Mouse (Mus musculus): ENCODE data around the gene Def8. TPM values are rescaled to one million over a fixed set of nuclear protein-coding genes. Genes with fewer than 3 reads are reported as not detected.

Gene Def8
- total RNA-seq, 2 experiments from 2014 or later, result 22.9 to 24.4 TPM

GRCm38 (mm10) chr8:123477737-123478258 lies 54.5 kb downstream of the Def8 start, which contains the start of gene Afg3l1:
Gene Afg3l1, plus strand, starts transcription at chr8:123477903.
- peak; percentile 94 to 96 for DNase-seq (ENCODE audit: low spot score in 2 of 2)

GRCm38 (mm10) chr8:123478456-123479218 lies 55.3 kb downstream of the Def8 start:
- DNase-seq (ENCODE audit: low spot score in 2 of 2), result peak in 1 of 2 experiments; percentile 9

- no peak for DNase-seq (ENCODE audit: low spot score in 2 of 2)
These were observed 59.3 kb downstream of the Def8 start for GRCm38 (mm10) chr8:123482627-123483026.

DNA sequence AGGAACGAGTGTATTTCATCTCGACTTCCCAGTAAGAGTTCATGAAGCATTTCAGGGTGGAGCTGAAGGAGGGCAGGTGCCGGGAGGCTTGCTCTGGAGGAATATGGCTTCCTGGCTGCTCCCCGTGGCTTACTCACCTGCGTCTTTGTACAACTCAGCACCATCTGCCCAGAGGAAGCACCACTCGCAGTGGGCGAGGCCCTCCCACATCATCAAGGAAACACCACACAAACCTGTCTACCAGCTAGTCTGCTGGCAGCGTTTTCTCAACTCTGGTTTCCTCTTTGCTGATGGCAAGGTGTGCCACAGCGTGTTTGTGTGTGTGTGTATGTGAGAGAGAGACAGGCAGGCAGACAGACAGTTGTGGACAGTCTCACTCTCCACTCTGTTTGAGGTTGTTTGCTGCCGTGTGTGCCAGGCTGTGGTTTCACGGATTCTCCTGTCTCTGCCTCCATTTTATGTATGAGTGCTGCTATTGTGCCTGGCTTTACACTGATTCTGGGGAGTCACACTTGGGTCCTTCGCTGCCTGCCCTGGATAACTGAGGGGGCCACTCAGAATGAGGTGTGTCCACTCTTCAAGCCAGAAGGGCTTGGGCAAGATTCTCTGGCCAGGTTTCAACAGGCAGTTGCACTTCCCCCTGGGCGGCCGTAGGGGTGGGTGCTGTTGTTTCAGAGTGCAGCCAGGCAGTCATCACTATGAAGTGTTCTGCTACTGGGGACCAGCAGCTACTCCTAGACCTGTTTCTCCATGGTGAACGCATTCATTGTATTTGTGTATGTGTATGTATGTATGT lies 68.2 kb downstream of the Def8 start:
- no peak for DNase-seq (ENCODE audit: low spot score in 2 of 2)

- no peak for DNase-seq (ENCODE audit: low spot score in 2 of 2)
These were observed 69.6 kb downstream of the Def8 start for GRCm38 (mm10) chr8:123492898-123493297.

DNA sequence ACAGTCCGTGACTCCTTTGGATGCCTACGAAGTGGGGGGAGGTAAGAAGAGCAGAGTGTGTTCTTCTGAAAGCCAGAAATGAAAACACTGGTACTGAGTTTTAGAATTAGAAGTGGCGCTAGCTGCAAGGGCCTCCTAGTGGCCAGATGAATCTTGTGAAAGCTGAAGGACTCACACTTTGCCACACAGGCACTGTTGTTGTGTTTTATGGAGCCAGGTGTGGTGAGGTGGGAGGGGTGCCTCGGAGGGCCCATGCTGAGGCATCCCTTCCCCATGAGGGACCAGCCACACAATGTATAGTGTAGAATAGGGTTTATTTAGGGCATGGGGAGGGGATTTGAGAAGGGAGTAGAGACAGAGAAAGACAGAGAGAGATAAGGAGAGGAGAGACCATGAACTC lies 74.4 kb downstream of the Def8 start:
- DNase-seq (ENCODE audit: low spot score in 2 of 2), result no peak

DNA sequence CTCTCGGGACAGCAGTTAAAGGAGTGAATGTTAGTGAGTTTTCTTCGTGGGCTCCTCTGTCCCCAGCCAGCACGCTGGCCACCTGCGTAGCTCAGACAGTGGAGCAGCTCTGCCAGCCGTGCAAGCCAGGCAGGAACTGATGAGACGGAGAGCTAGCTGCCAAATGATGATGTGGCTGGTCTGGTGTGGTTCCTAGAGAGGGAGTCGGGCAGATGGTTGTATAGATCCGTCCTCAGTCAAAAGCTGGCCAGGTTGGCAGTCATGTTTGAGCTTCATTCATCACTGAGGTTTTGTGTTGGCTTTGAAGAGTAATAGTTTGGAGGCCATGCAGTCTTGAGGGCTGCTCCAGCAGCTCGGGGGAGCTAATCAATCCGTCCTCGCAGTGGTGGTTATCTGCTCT lies 75.6 kb downstream of the Def8 start:
- no peak for DNase-seq (ENCODE audit: low spot score in 2 of 2)

DNA sequence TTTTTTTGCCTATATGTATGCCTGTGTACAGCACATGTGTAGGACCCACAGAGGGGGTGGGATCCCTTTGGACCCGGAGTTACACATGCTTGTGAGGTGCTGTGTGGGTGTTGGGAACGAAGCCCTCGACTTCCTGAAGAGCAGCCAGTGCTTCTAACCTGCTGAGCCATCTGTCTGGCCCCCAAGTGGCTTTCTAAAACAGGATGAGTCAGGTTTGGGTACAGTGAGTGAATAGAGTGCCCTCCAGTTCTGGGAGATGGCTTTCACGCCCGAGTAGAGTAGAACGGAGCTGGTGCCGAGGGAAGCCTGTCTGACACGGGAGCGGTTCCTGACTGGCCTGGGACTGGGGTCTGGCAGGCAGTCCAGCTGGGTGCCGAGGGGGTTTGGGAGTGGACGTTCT lies 76.2 kb downstream of the Def8 start:
- DNase-seq (ENCODE audit: low spot score in 2 of 2), result no peak

DNA sequence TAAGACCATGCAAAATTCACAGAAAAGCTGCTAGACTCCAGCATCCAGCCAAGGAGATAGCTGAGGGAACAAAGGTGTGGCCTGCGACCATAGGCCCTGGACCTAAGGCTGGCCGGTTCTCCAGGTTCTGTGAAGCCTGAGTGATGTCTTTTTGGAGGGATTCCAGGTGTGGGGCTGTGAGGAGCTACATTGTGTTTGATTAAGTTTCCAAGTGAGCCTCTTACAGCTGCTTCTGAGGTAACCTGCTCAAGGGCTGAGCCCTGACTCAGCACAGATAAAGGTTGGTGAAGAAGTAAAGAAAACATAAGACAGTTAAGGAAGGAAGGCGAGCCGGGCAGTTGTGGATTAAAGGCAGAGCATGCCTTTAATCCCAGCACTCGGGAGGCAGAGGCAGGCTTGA lies 78.9 kb downstream of the Def8 start:
- no peak for DNase-seq (ENCODE audit: low spot score in 2 of 2)

DNA sequence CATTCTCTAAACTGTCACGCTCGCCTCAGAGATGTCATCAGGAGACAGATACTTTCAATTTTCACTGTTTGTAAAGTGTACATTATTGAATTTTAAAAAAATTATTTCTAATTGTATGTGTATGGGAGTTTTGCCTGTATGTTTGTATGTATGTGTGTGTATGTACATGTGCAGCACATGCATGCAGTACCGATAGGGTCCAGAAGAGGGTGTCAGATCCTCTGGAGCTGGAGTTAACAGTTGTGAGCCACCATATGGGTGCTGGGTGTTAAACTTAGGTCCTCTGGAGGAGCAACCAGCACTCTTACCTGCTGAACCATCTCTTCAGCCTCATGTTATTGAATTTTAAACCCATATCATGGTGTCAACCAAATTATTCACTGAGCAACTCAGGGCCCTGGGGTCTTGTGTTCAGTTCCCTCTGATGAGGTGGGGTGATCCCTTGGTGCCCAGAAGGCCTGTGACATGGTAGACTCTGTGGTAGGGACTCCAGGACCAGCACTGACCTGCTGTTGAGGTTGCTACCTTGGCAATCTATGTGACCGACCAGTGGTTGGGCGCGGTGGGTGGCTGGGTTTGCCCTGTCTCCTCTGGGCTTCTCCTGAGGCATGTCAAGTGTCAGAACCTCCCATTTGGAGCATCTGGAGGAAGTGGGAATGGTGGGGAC lies 80.6 kb downstream of the Def8 start:
- DNase-seq (ENCODE audit: low spot score in 2 of 2), result no peak

GRCm38 (mm10) chr8:123504591-123505195 lies 81.4 kb downstream of the Def8 start:
- no peak for DNase-seq (ENCODE audit: low spot score in 2 of 2)

DNA sequence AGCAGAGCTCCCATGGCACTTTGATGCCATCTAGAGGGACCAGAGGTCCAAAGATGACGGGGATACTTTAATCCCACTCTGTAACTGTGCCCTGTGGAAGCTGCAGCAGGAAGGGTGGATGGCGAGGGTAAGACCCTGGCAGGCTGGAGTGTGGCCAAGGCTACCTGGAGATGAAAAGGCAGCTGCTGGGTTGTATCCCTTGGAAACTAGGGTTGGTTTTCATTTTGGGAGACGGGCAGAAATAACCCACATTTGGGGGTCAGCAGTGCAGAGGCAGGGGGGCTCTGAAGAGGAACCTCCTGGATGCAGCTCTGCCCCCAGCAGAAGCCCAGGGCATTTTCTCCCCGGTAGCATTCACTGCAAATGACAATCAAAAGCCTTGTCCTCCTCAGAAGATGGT lies 81.9 kb downstream of the Def8 start:
- DNase-seq (ENCODE audit: low spot score in 2 of 2), result no peak

DNA sequence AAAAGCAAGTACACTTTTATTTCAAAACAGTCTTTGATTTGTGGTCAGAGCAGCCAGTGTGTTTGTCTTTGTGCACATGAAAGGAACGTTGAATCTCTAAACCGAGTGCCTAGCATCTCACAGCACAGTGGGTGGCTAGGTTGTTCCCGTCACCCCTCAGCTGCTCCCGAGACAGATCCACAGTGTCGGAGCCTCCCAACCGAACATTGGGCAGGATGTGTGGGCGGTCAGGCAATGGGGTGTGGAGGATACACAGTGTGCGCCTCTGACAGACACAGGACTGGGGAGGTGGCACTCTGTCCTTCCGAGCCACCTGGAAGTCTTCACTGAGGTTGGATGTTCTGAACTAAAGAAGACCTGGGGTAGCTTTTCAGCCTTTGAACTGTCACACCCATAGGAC lies 82.4 kb downstream of the Def8 start:
- DNase-seq (ENCODE audit: low spot score in 2 of 2), result no peak

GRCm38 (mm10) chr8:123507153-123507552 lies 83.8 kb downstream of the Def8 start:
- no peak for DNase-seq (ENCODE audit: low spot score in 2 of 2)

DNA sequence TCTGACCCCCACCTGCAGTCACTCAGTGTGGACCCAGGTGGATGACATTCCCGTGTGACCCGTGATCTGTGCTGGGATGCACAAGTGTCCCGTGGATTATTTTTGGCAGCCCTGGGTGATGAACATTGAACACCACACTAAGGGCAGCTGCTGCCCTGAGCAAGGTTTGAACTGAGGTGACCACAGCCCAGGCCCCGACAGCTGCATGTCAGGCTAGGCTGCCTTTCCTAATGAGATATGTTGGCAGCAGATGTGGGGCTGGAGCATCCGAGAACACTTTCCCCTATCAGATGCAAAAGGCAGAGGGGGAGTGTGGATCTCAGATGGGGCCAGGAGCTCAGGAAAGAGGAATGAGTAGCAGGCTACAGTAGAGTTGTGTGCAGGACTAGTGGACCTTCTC lies 87.5 kb downstream of the Def8 start:
- DNase-seq (ENCODE audit: low spot score in 2 of 2), result no peak

Other genes with a start within 250 kb of the Def8 start
- 10 to 100 TPM; 45.0 to 48.5 TPM for gene Dpep1, start 237.3 kb upstream of the Def8 start, total RNA-seq (2021)
- 10 to 100 TPM; 79.3 to 86.2 TPM for gene Chmp1a, start 210.8 kb upstream of the Def8 start, total RNA-seq (2021)
- 1 to 10 TPM; 3.4 to 3.6 TPM for gene Spata33, start 210.7 kb upstream of the Def8 start, total RNA-seq (2021)
- 10 to 100 TPM; 49.6 to 62.2 TPM for gene Cdk10, start 198.7 kb upstream of the Def8 start, total RNA-seq (2021)
- gene Spata2l, start 187.3 kb upstream of the Def8 start, total RNA-seq (2021), result 10 to 100 TPM; 10.5 to 14.2 TPM
- gene Zfp276, start 169.3 kb upstream of the Def8 start, total RNA-seq (2021), result 10 to 100 TPM; 21.6 to 23.5 TPM
- gene Vps9d1, start 169.2 kb upstream of the Def8 start, total RNA-seq (2021), result 10 to 100 TPM; 20.3 to 24.0 TPM
- gene Fanca, start 105.0 kb upstream of the Def8 start, total RNA-seq (2021), result 1 to 10 TPM; 1.2 to 4.2 TPM
- gene Spire2, start 90.8 kb upstream of the Def8 start, total RNA-seq (2021), result 1 to 10 TPM; 1.7 to 3.1 TPM
- gene Tcf25, start 49.8 kb upstream of the Def8 start, total RNA-seq (2021), result 100 to 1,000 TPM; 218 to 255 TPM
- gene Mc1r, start 16.4 kb upstream of the Def8 start, total RNA-seq (2021), result not detected
- gene Tubb3, start 12.1 kb upstream of the Def8 start, total RNA-seq (2021), result 1 to 10 TPM; 2.0 to 8.2 TPM
- 10 to 100 TPM; 62.6 to 71.1 TPM for gene Afg3l1, start 54.4 kb downstream of the Def8 start, total RNA-seq (2021)
- gene Dbndd1, start 91.9 kb downstream of the Def8 start, total RNA-seq (2021), result under 1 TPM; 0.20 to 0.35 TPM
- gene Gas8, start 95.3 kb downstream of the Def8 start, total RNA-seq (2021), result 10 to 100 TPM; 12.8 to 14.5 TPM
- gene Rhou, start 230.4 kb downstream of the Def8 start, total RNA-seq (2021), result 10 to 100 TPM; 42.5 to 42.8 TPM